Mouse (Mus musculus): Measurements from ENCODE around the gene Gm20388. TPM values are rescaled to one million over a fixed set of nuclear protein-coding genes. Genes with fewer than 3 reads are reported as not detected.

The Gm20388 gene
- total RNA-seq, 2 experiments from 2014 or later, result 6.8 to 7.8 TPM

- intact Hi-C loops (cut with DNase I), result no loop called here
These were observed 3431.6 kb downstream of the Gm20388 start for GRCm38 (mm10) chr8:123342253-123342652.

GRCm38 (mm10) chr8:123342911-123343310 lies 3432.3 kb downstream of the Gm20388 start:
- intact Hi-C loops (cut with DNase I), result no loop called here
- DNase-seq, result no peak

More at GRCm38 (mm10) chr8:123342253-123342652, 3431.6 kb downstream of the Gm20388 start:
- DNase-seq, result no peak

- intact Hi-C loops (cut with DNase I), result no loop called here
- DNase-seq, result no peak
These were observed 3432.8 kb downstream of the Gm20388 start for GRCm38 (mm10) chr8:123343422-123343821.

- DNase-seq, result no peak
- intact Hi-C loops (cut with DNase I), result no loop called here
These were observed 3434.5 kb downstream of the Gm20388 start for GRCm38 (mm10) chr8:123345135-123345534.

- intact Hi-C loops (cut with DNase I), result no loop called here
- DNase-seq, result no peak
These were observed 3435.2 kb downstream of the Gm20388 start for GRCm38 (mm10) chr8:123345856-123346255.

GRCm38 (mm10) chr8:123347293-123347692 lies 3436.7 kb downstream of the Gm20388 start:
- no peak for DNase-seq
- intact Hi-C loops (cut with DNase I), result no loop called here

- intact Hi-C loops (cut with DNase I), result no loop called here
- no peak for DNase-seq
These were observed 3437.7 kb downstream of the Gm20388 start for GRCm38 (mm10) chr8:123348237-123348843.

GRCm38 (mm10) chr8:123349073-123349472 lies 3438.4 kb downstream of the Gm20388 start:
- intact Hi-C loops (cut with DNase I), result no loop called here

GRCm38 (mm10) chr8:123352118-123352517 lies 3441.5 kb downstream of the Gm20388 start:
- no peak for DNase-seq
- intact Hi-C loops (cut with DNase I), result no loop called here

More at GRCm38 (mm10) chr8:123349073-123349472, 3438.4 kb downstream of the Gm20388 start:
- no peak for DNase-seq

GRCm38 (mm10) chr8:123352786-123353185 lies 3442.1 kb downstream of the Gm20388 start:
- no peak for DNase-seq
- intact Hi-C loops (cut with DNase I), result no loop called here

- intact Hi-C loops (cut with DNase I), result no loop called here
- DNase-seq, result no peak
These were observed 3442.6 kb downstream of the Gm20388 start for GRCm38 (mm10) chr8:123353216-123353615.

GRCm38 (mm10) chr8:123361082-123361739 lies 3450.6 kb downstream of the Gm20388 start:
- DNase-seq, result peak; percentile 49 to 68
- intact Hi-C loops (cut with DNase I), result loop anchor here (2.0 kb wide), 1 partner anchor 38 kb away; no protein-coding TSS in a partner anchor

- peak; percentile 91 to 94 for DNase-seq
- intact Hi-C loops (cut with DNase I), result no loop called here
These were observed 3463.0 kb downstream of the Gm20388 start, which contains the start of gene Tcf25 for GRCm38 (mm10) chr8:123373403-123374238. Gene Tcf25 (plus strand): TSS chr8:123373753.

GRCm38 (mm10) chr8:123374239-123374578 lies 3463.6 kb downstream of the Gm20388 start:
- DNase-seq, result peak; percentile 92
- intact Hi-C loops (cut with DNase I), result no loop called here

- DNase-seq, result no peak
- intact Hi-C loops (cut with DNase I), result no loop called here
These were observed 3465.1 kb downstream of the Gm20388 start for GRCm38 (mm10) chr8:123375701-123376100.

- no peak for DNase-seq
- intact Hi-C loops (cut with DNase I), result no loop called here
These were observed 3465.5 kb downstream of the Gm20388 start for GRCm38 (mm10) chr8:123376106-123376505.

- intact Hi-C loops (cut with DNase I), result no loop called here
- no peak for DNase-seq
These were observed 3471.1 kb downstream of the Gm20388 start for GRCm38 (mm10) chr8:123381711-123382110.

- intact Hi-C loops (cut with DNase I), result no loop called here
These were observed 3471.9 kb downstream of the Gm20388 start for GRCm38 (mm10) chr8:123382516-123382915.

GRCm38 (mm10) chr8:123384883-123385540 lies 3474.4 kb downstream of the Gm20388 start:
- no peak for DNase-seq
- intact Hi-C loops (cut with DNase I), result no loop called here

More at GRCm38 (mm10) chr8:123382516-123382915, 3471.9 kb downstream of the Gm20388 start:
- no peak for DNase-seq

- intact Hi-C loops (cut with DNase I), result no loop called here
- no peak for DNase-seq
These were observed 3476.4 kb downstream of the Gm20388 start for GRCm38 (mm10) chr8:123387041-123387440.

GRCm38 (mm10) chr8:123387801-123388200 lies 3477.2 kb downstream of the Gm20388 start:
- DNase-seq, result no peak
- intact Hi-C loops (cut with DNase I), result no loop called here
